Mouse (Mus musculus) limb, embryonic 15.5 days (tissue): Measurements from ENCODE around the gene Eva1b. TPM values are rescaled to one million over a fixed set of nuclear protein-coding genes. Genes with fewer than 3 reads are reported as not detected.
"Not testable (repeated sequence)": the region's sequence is repeated elsewhere in the genome, so short reads cannot be mapped to it uniquely, and the experiment has no call there.

Experiments used
- ATAC-seq: fragments of 200-750 bp; cut with Nextera tagmentation; 2 replicates; pipeline ENCODE4 v1.8.0; 2017; ENCODE audit warnings: low read depth, moderate TSS enrichment; ENCODE audit not compliant: insufficient number of reproducible peaks, low FRiP score, low TSS enrichment
- H3K27ac ChIP-seq: fragments of 300-500 bp; sonication (generic); 2 replicates; pipeline ENCODE4 v1.5.1; 2015; ENCODE audit warnings: moderate library complexity, mild to moderate bottlenecking, inconsistent platforms
- H3K27me3 ChIP-seq: fragments of 300-500 bp; sonication (generic); 2 replicates; pipeline ENCODE4 v1.6.1; 2015; ENCODE audit warnings: inconsistent platforms
- H3K36me3 ChIP-seq: fragments of 300-500 bp; sonication (generic); 2 replicates; pipeline ENCODE4 v1.6.1; 2015; ENCODE audit warnings: inconsistent platforms
- H3K4me1 ChIP-seq: fragments of 300-500 bp; sonication (generic); 2 replicates; pipeline ENCODE4 v1.6.1; 2015; ENCODE audit warnings: inconsistent platforms
- H3K4me2 ChIP-seq: fragments of 300-500 bp; sonication (generic); 2 replicates; pipeline ENCODE4 v1.6.1; 2015; ENCODE audit warnings: mild to moderate bottlenecking, inconsistent platforms
- H3K4me3 ChIP-seq: fragments of 300-500 bp; sonication (generic); 2 replicates; pipeline ENCODE4 v1.5.1; 2015; ENCODE audit warnings: mild to moderate bottlenecking, inconsistent platforms
- H3K9ac ChIP-seq: fragments of 300-500 bp; sonication (generic); 2 replicates; pipeline ENCODE4 v1.6.1; 2015; ENCODE audit warnings: inconsistent platforms
- H3K9me3 ChIP-seq: fragments of 300-500 bp; sonication (generic); 2 replicates; pipeline ENCODE4 v1.6.1; 2016; ENCODE audit warnings: inconsistent platforms
- WGBS: fragments of 180-500 bp; shearing (Covaris S2); methylation state at CpG from one replicate; pipeline ENCODE4 v1.1.7; 2015; 5-methylcytosine and 5-hydroxymethylcytosine counted together
- polyA plus RNA-seq: library from polyadenylated mRNA; unstranded; fragments of >200 nt; fragmentation: Nextera tagmentation; extraction: Ambion mirVana; gene quantifications from 2 replicates; pipeline ENCODE4 v1.2.1, GENCODE M21; 2015

Eva1b gene
- polyA plus RNA-seq, 1 experiment from 2014 or later = 86.3 TPM

GRCm38 (mm10) chr4:126161986-126162385 lies 14.4 kb downstream of the Eva1b start:
- Histone ChIP-seq H3K4me1 (peaks cover 25% of the 10 kb centered on the region), H3K4me2 (peak overlapping the region; percentile 97), H3K27me3 (no peaks in the 10 kb centered on the region), H3K4me3 (peak overlapping the region; percentile 66), H3K9ac (0 out of 2 replicates have a peak overlapping the region, but pooled peaks have one; percentile 72), H3K36me3 (peaks cover 17% of the 10 kb centered on the region), H3K9me3 (no peaks in the 10 kb centered on the region), H3K27ac (peak overlapping the region; percentile 92; the same call in 1 of the 2 replicates)
- 58% methylated on average over 9 of the region's 9 CpGs for WGBS
- no peak for ATAC-seq

- peak; percentile 88 for ATAC-seq
- H3K4me2 ChIP-seq = peak overlapping the region; percentile 97
- H3K4me1 ChIP-seq = peaks cover 25% of the 10 kb centered on the region
- peaks cover 20% of the 10 kb centered on the region for H3K36me3 ChIP-seq
- H3K27me3 ChIP-seq = no peaks in the 10 kb centered on the region
- peak overlapping the region; percentile 72 for H3K9ac ChIP-seq
- H3K27ac ChIP-seq = peak overlapping the region; percentile 92
- H3K4me3 ChIP-seq = peak overlapping the region; percentile 66
- no peaks in the 10 kb centered on the region for H3K9me3 ChIP-seq
- under 1% methylated on average over 44 of the region's 44 CpGs for WGBS
These were observed 15.1 kb downstream of the Eva1b start for GRCm38 (mm10) chr4:126162544-126163066.

- H3K9me3 ChIP-seq = no peaks in the 10 kb centered on the region
- ATAC-seq = peak; percentile 8; the same call in 1 of the 2 replicates
- H3K27ac ChIP-seq = peak within 1 kb of the TSS; percentile 92
- H3K9ac ChIP-seq = peak within 1 kb of the TSS; percentile 72
- H3K36me3 ChIP-seq = peaks cover 25% of the 10 kb centered on the region
- H3K4me2 ChIP-seq = peak within 1 kb of the TSS; percentile 97
- H3K4me3 ChIP-seq = peak within 1 kb of the TSS; percentile 66
- WGBS = 6% methylated on average over 22 of the region's 22 CpGs
- peaks cover 25% of the 10 kb centered on the region for H3K4me1 ChIP-seq
- no peaks in the 10 kb centered on the region for H3K27me3 ChIP-seq
These were observed 15.6 kb downstream of the Eva1b start, which contains the start of gene Sh3d21 for GRCm38 (mm10) chr4:126163067-126163659. Sh3d21 (minus strand) TSS chr4:126163491.

- peak overlapping the region; percentile 97 for H3K4me2 ChIP-seq
These were observed 16.1 kb downstream of the Eva1b start for GRCm38 (mm10) chr4:126163685-126164084.

GRCm38 (mm10) chr4:126165092-126165491 lies 17.5 kb downstream of the Eva1b start:
- H3K27me3 ChIP-seq, H3K4me2 ChIP-seq, H3K4me3 ChIP-seq, H3K9me3 ChIP-seq, H3K9ac ChIP-seq, H3K27ac ChIP-seq, ATAC-seq: not testable (repeated sequence)
- WGBS = 65% methylated on average over 10 of the region's 10 CpGs
- Histone ChIP-seq H3K36me3 (peaks cover 43% of the 10 kb centered on the region), H3K4me1 (peaks cover 21% of the 10 kb centered on the region)

More at GRCm38 (mm10) chr4:126163685-126164084, 16.1 kb downstream of the Eva1b start:
- WGBS = 47% methylated on average over 4 of the region's 4 CpGs
- ATAC-seq = no peak
- Histone ChIP-seq H3K27me3 (no peaks in the 10 kb centered on the region), H3K36me3 (peaks cover 30% of the 10 kb centered on the region), H3K4me1 (peaks cover 25% of the 10 kb centered on the region), H3K4me3 (peak overlapping the region; percentile 66; the same call in 1 of the 2 replicates), H3K27ac (peak overlapping the region; percentile 92), H3K9me3 (no peaks in the 10 kb centered on the region), H3K9ac (no peak overlapping the region)

- peaks cover 21% of the 10 kb centered on the region for H3K4me1 ChIP-seq
- H3K27ac ChIP-seq = no peak overlapping the region; the same call in 1 of the 2 replicates
- no peaks in the 10 kb centered on the region for H3K27me3 ChIP-seq
- no peak overlapping the region for H3K4me2 ChIP-seq
- ATAC-seq = no peak
- peaks cover 51% of the 10 kb centered on the region for H3K36me3 ChIP-seq
- no peak overlapping the region for H3K9ac ChIP-seq
- WGBS = 77% methylated on average over 3 of the region's 3 CpGs
- H3K4me3 ChIP-seq = no peak overlapping the region
- no peaks in the 10 kb centered on the region for H3K9me3 ChIP-seq
These were observed 18.5 kb downstream of the Eva1b start for GRCm38 (mm10) chr4:126166084-126166483.

- H3K36me3 ChIP-seq = peaks cover 71% of the 10 kb centered on the region
These were observed 21.3 kb downstream of the Eva1b start for GRCm38 (mm10) chr4:126168851-126169250.

GRCm38 (mm10) chr4:126170737-126171136 lies 23.2 kb downstream of the Eva1b start:
- 98% methylated on average over 5 of the region's 5 CpGs for WGBS
- ATAC-seq, H3K27me3 ChIP-seq, H3K9me3 ChIP-seq, H3K4me3 ChIP-seq, H3K4me2 ChIP-seq, H3K9ac ChIP-seq, H3K4me1 ChIP-seq, H3K27ac ChIP-seq: not testable (repeated sequence)
- H3K36me3 ChIP-seq = peaks cover 86% of the 10 kb centered on the region

More at GRCm38 (mm10) chr4:126168851-126169250, 21.3 kb downstream of the Eva1b start:
- Histone ChIP-seq H3K4me1 (no peaks in the 10 kb centered on the region), H3K27me3 (no peaks in the 10 kb centered on the region), H3K9me3 (no peaks in the 10 kb centered on the region), H3K4me2 (no peak overlapping the region), H3K27ac (no peak overlapping the region), H3K4me3 (no peak overlapping the region), H3K9ac (no peak overlapping the region)
- no peak for ATAC-seq
- 89% methylated on average over 6 of the region's 6 CpGs for WGBS

GRCm38 (mm10) chr4:126173800-126174199 lies 26.3 kb downstream of the Eva1b start:
- Histone ChIP-seq H3K4me3 (no peak overlapping the region), H3K4me1 (no peaks in the 10 kb centered on the region), H3K9me3 (no peaks in the 10 kb centered on the region), H3K27me3 (no peaks in the 10 kb centered on the region), H3K9ac (no peak overlapping the region), H3K36me3 (peaks cover 84% of the 10 kb centered on the region), H3K4me2 (no peak overlapping the region), H3K27ac (no peak overlapping the region)
- WGBS = 86% methylated on average over 5 of the region's 5 CpGs
- no peak for ATAC-seq

GRCm38 (mm10) chr4:126175980-126176379 lies 28.4 kb downstream of the Eva1b start:
- H3K4me1 ChIP-seq, ATAC-seq, H3K9ac ChIP-seq, H3K9me3 ChIP-seq, H3K27me3 ChIP-seq, H3K4me2 ChIP-seq, H3K4me3 ChIP-seq, H3K27ac ChIP-seq: not testable (repeated sequence)
- peaks cover 85% of the 10 kb centered on the region for H3K36me3 ChIP-seq
- 91% methylated on average over 7 of the region's 7 CpGs for WGBS

GRCm38 (mm10) chr4:126181170-126181957 lies 33.8 kb downstream of the Eva1b start:
- H3K9me3 ChIP-seq = no peaks in the 10 kb centered on the region
- WGBS = 51% methylated on average over 7 of the region's 7 CpGs

GRCm38 (mm10) chr4:126183034-126183433 lies 35.5 kb downstream of the Eva1b start:
- Histone ChIP-seq H3K4me3 (no peak overlapping the region), H3K4me2 (no peak overlapping the region), H3K36me3 (peaks cover 58% of the 10 kb centered on the region), H3K9ac (no peak overlapping the region), H3K27ac (no peak overlapping the region), H3K4me1 (no peaks in the 10 kb centered on the region), H3K9me3 (no peaks in the 10 kb centered on the region), H3K27me3 (no peaks in the 10 kb centered on the region)
- 81% methylated on average over 5 of the region's 5 CpGs for WGBS
- no peak for ATAC-seq

More at GRCm38 (mm10) chr4:126181170-126181957, 33.8 kb downstream of the Eva1b start:
- Histone ChIP-seq H3K36me3 (peaks cover 66% of the 10 kb centered on the region), H3K4me2 (no peak overlapping the region), H3K27me3 (no peaks in the 10 kb centered on the region), H3K4me3 (no peak overlapping the region), H3K27ac (no peak overlapping the region), H3K4me1 (no peaks in the 10 kb centered on the region), H3K9ac (no peak overlapping the region)
- ATAC-seq = no peak
